Mouse (Mus musculus): ENCODE measurements around the gene Ggta1. TPM values are rescaled to one million over a fixed set of nuclear protein-coding genes. Genes with fewer than 3 reads are reported as not detected.
A peak's percentile ranks its signal among the peaks of the same experiment; 100 is the strongest.

The Ggta1 gene
- polyA plus RNA-seq, 1 experiment = 3.5 TPM

DNA sequence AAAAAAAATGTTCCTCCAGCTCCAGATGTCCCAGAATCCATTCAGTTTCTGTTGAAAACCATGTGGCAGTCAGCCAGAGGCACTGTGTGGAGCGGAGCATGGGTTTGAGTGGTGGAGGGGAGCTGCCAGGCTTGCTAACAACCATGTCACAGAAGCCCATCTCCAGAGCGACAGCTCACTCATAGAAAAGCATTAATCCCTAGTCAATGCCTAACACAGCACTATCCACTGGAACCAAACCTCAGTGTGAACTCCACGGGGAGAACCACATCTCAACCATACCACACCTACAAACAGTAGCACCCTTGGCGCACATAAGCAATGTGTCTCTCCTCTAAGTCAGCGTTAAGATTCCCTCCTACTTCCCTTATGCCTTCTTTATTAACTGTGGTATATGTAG is 65.9 kb downstream of the Ggta1 start, which contains the start of gene 4930402F06Rik:
TSS of gene 4930402F06Rik (minus strand) at position 80 of the 400 bp plus-strand sequence.
- Histone ChIP-seq H3K36me3 (ENCODE audit: control insufficient read depth, insufficient read depth, low read length) (no peaks in the 10 kb centered on the region), H3K27ac (ENCODE audit: insufficient read depth, low read depth, low read length) (no peak within 1 kb of the TSS), H3K4me1 (ENCODE audit: control insufficient read depth, insufficient read depth, insufficient read length, low read length) (no peaks in the 10 kb centered on the region), H3K27me3 (ENCODE audit: control insufficient read depth, insufficient read depth, low read length) (no peaks in the 10 kb centered on the region), H3K4me3 (ENCODE audit: low read depth, low read length) (no peak within 1 kb of the TSS)
- TF ChIP-seq POLR2A (IDR thresholded peaks at IDR 0.05; ENCODE audit: low read depth, low read length) = no peak
- no peak for TF ChIP-seq CTCF (IDR thresholded peaks at IDR 0.05; ENCODE audit: extremely low read depth, insufficient read length, insufficient replicate concordance, low read depth, low read length)
- 62% methylated on average over 5 of the region's 5 CpGs for WGBS

DNA sequence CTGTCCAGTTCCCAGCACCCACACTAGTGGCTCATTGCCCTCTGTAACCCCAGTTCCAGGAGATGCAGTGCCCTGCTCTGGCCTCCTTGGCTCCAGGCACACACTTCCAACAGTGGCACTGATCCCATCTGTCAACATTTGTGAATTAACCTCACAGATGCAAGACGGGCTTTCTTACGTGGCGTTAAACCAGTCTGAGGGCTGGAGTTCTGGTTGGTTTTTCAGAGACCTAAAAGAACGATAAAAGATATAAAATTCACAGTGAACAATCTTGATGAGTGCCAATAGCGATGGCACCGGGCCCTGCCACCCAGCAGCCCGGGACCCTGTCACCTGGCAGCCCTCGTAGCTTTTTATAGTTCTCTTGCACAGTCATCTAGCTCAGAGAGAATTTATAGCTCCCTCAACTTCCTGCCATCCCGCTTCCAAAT is 77.6 kb downstream of the Ggta1 start:
- H3K27me3 ChIP-seq (ENCODE audit: control insufficient read depth, insufficient read depth, low read length) = no peaks in the 10 kb centered on the region
- no peaks in the 10 kb centered on the region for H3K4me1 ChIP-seq (ENCODE audit: control insufficient read depth, insufficient read depth, insufficient read length, low read length)
- no peak for TF ChIP-seq CTCF (IDR thresholded peaks at IDR 0.05; ENCODE audit: extremely low read depth, insufficient read length, insufficient replicate concordance, low read depth, low read length)
- no peak for TF ChIP-seq POLR2A (IDR thresholded peaks at IDR 0.05; ENCODE audit: low read depth, low read length)
- 65% methylated on average over 9 of the region's 9 CpGs for WGBS
- H3K27ac ChIP-seq (ENCODE audit: insufficient read depth, low read depth, low read length) = no peak overlapping the region
- no peak overlapping the region for H3K4me3 ChIP-seq (ENCODE audit: low read depth, low read length)
- H3K36me3 ChIP-seq (ENCODE audit: control insufficient read depth, insufficient read depth, low read length) = no peaks in the 10 kb centered on the region

DNA sequence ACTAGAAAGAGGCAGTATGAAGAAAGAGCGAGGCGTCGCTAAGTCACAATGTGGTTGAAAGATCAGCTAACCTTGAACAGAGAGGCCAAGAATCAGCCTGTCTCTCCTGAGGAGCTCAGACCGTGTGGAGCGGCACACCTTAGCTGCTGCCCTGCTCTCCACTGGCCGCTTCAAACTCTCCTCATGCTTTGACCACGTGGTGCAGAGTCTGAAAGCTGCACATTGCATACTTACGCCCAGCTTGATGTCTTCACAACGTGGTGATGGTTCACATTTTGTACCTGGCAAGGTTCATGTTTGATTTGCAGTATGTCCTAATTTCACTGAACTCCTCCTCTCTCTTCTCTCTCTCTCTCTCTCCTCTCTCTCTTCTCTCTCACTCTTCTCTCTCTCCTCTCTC is 83.7 kb downstream of the Ggta1 start:
- 55% methylated on average over 9 of the region's 9 CpGs for WGBS
- Histone ChIP-seq H3K4me1 (ENCODE audit: control insufficient read depth, insufficient read depth, insufficient read length, low read length) (no peaks in the 10 kb centered on the region), H3K36me3 (ENCODE audit: control insufficient read depth, insufficient read depth, low read length) (no peaks in the 10 kb centered on the region), H3K27me3 (ENCODE audit: control insufficient read depth, insufficient read depth, low read length) (no peaks in the 10 kb centered on the region), H3K27ac (ENCODE audit: insufficient read depth, low read depth, low read length) (no peak overlapping the region), H3K4me3 (ENCODE audit: low read depth, low read length) (no peak overlapping the region)
- no peak for TF ChIP-seq CTCF (IDR thresholded peaks at IDR 0.05; ENCODE audit: extremely low read depth, insufficient read length, insufficient replicate concordance, low read depth, low read length)
- TF ChIP-seq POLR2A (IDR thresholded peaks at IDR 0.05; ENCODE audit: low read depth, low read length) = no peak

DNA sequence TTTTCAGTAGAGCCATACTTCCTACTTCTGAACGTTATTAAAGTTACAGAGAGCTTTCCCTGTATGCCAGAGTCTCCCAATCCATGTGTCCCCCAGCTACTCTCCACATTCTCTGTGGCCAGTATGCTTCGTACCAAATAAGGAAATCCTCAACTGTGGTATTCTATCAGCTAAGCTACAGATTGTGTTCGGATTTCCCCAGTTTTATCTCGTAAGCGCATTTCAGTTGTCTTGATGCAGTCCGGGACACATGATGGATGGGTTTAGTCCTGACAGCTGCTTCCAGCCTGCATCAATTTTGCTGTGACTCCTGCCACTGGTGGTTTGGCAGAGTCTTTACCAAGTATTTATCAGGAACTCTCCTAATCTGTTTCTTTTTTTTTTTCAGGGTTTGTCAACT is 85.4 kb downstream of the Ggta1 start:
- H3K27me3 ChIP-seq (ENCODE audit: control insufficient read depth, insufficient read depth, low read length) = no peaks in the 10 kb centered on the region
- WGBS = 15% methylated on average over 6 of the region's 6 CpGs

DNA sequence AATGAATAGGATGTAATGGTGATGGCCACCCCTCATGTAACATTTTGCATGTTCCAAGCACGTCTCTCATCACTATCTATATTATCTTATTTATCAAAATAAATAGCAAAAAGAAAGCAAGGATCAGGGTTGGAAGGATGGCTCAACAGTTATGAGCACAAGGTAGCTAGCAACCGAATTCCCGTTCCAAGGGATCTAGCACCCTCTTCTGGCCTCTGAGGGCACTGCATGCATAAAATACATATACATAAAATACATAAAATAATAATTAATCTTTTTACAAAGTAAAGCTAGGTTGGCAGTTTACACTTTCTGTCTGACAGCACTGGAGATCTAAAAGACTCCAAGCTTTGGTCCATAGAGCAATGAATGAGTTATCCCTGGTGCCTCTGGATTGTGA is 90.0 kb downstream of the Ggta1 start:
- H3K27me3 ChIP-seq (ENCODE audit: control insufficient read depth, insufficient read depth, low read length) = no peaks in the 10 kb centered on the region
- H3K4me1 ChIP-seq (ENCODE audit: control insufficient read depth, insufficient read depth, insufficient read length, low read length) = no peaks in the 10 kb centered on the region
- 26% methylated on average over 3 of the region's 3 CpGs for WGBS
- H3K27ac ChIP-seq (ENCODE audit: insufficient read depth, low read depth, low read length) = no peak overlapping the region
- peak; percentile 64; the same call in 1 of the 2 replicates for TF ChIP-seq CTCF (IDR thresholded peaks at IDR 0.05; ENCODE audit: extremely low read depth, insufficient read length, insufficient replicate concordance, low read depth, low read length)
- TF ChIP-seq POLR2A (IDR thresholded peaks at IDR 0.05; ENCODE audit: low read depth, low read length) = no peak
- no peaks in the 10 kb centered on the region for H3K36me3 ChIP-seq (ENCODE audit: control insufficient read depth, insufficient read depth, low read length)
- no peak overlapping the region for H3K4me3 ChIP-seq (ENCODE audit: low read depth, low read length)

More for the DNA sequence above, 85.4 kb downstream of the Ggta1 start:
- H3K27ac ChIP-seq (ENCODE audit: insufficient read depth, low read depth, low read length) = no peak overlapping the region
- H3K4me3 ChIP-seq (ENCODE audit: low read depth, low read length) = no peak overlapping the region
- no peak for TF ChIP-seq CTCF (IDR thresholded peaks at IDR 0.05; ENCODE audit: extremely low read depth, insufficient read length, insufficient replicate concordance, low read depth, low read length)
- no peak for TF ChIP-seq POLR2A (IDR thresholded peaks at IDR 0.05; ENCODE audit: low read depth, low read length)
- no peaks in the 10 kb centered on the region for H3K4me1 ChIP-seq (ENCODE audit: control insufficient read depth, insufficient read depth, insufficient read length, low read length)
- no peaks in the 10 kb centered on the region for H3K36me3 ChIP-seq (ENCODE audit: control insufficient read depth, insufficient read depth, low read length)

DNA sequence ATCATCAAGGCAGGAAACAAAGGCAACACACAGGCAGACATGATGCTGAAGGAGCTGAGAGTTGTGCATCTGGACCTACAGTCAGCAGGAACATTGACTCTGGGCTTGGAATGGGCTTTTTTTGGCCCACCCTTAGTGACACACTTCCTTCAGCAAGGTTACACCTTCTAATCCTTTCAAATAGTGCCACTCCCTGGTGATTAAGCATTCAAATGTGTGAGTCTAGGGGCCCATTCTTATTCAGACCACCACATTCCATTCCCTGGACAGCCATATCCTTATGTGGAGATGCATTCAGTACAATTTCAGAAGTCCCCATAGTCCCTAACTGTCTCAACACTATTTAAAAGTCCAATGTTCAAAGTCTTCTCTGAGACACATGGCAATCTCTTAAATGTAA is 92.3 kb downstream of the Ggta1 start:
- Histone ChIP-seq H3K27me3 (ENCODE audit: control insufficient read depth, insufficient read depth, low read length) (no peaks in the 10 kb centered on the region; the same call in 1 of the 2 replicates), H3K27ac (ENCODE audit: insufficient read depth, low read depth, low read length) (no peak overlapping the region), H3K4me3 (ENCODE audit: low read depth, low read length) (no peak overlapping the region), H3K4me1 (ENCODE audit: control insufficient read depth, insufficient read depth, insufficient read length, low read length) (no peaks in the 10 kb centered on the region), H3K36me3 (ENCODE audit: control insufficient read depth, insufficient read depth, low read length) (no peaks in the 10 kb centered on the region)
- TF ChIP-seq POLR2A (IDR thresholded peaks at IDR 0.05; ENCODE audit: low read depth, low read length) (no peak), CTCF (IDR thresholded peaks at IDR 0.05; ENCODE audit: extremely low read depth, insufficient read length, insufficient replicate concordance, low read depth, low read length) (no peak)

DNA sequence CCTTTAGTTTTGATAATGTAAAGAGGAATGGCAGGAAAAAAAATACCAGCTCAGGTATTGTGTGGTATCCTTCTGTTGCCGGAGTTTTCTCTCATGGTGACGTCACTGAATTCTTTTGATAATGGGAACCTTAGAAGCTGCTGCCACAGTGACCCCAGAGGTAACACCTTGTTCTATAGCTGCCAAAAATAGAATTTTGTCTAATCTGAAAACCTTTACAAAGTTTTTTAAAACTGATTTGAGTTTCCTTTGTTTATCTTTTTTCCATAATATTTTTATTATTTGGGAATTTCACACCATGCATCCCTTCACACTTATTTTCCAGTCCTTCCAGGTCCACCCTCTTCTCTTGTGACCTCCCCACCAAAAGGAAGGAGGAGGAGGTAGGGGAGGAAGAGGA is 95.4 kb downstream of the Ggta1 start, which contains the start of gene 4930568D16Rik:
TSS of gene 4930568D16Rik (minus strand) at position 101 of the 400 bp plus-strand sequence.
- TF ChIP-seq CTCF (IDR thresholded peaks at IDR 0.05; ENCODE audit: extremely low read depth, insufficient read length, insufficient replicate concordance, low read depth, low read length) (no peak), POLR2A (IDR thresholded peaks at IDR 0.05; ENCODE audit: low read depth, low read length) (no peak)
- Histone ChIP-seq H3K4me3 (ENCODE audit: low read depth, low read length) (no peak within 1 kb of the TSS), H3K27me3 (ENCODE audit: control insufficient read depth, insufficient read depth, low read length) (no peaks in the 10 kb centered on the region; the same call in 1 of the 2 replicates), H3K27ac (ENCODE audit: insufficient read depth, low read depth, low read length) (no peak within 1 kb of the TSS), H3K4me1 (ENCODE audit: control insufficient read depth, insufficient read depth, insufficient read length, low read length) (no peaks in the 10 kb centered on the region), H3K36me3 (ENCODE audit: control insufficient read depth, insufficient read depth, low read length) (no peaks in the 10 kb centered on the region)
- WGBS = 52% methylated on average over 2 of the region's 2 CpGs

Other genes starting within 250 kb of the Ggta1 start
- gene Gsn, start 206.9 kb downstream of the Ggta1 start, polyA plus RNA-seq (2012; rRNA removed) = 198 and 205 TPM in 2 replicates
- 19.9 and 55.4 TPM in 2 replicates for gene Stom, start 126.3 kb downstream of the Ggta1 start, polyA plus RNA-seq (2012; rRNA removed)
- not detected in 2 replicates for gene 4930568D16Rik, start 95.5 kb downstream of the Ggta1 start, polyA plus RNA-seq (2012; rRNA removed)
- gene 4930402F06Rik, start 66.1 kb downstream of the Ggta1 start, polyA plus RNA-seq (2012; rRNA removed) = not detected in 2 replicates
- 66.2 and 140 TPM in 2 replicates for gene Dab2ip, start 95.0 kb upstream of the Ggta1 start, polyA plus RNA-seq (2012; rRNA removed)

Measured in small intestine, adult 2 months (tissue).